Mouse (Mus musculus): ENCODE results near the gene Spata25. TPM values are rescaled to one million over a fixed set of nuclear protein-coding genes. Genes with fewer than 3 reads are reported as not detected.
"Not testable (repeated sequence)": the region's sequence is repeated elsewhere in the genome, so short reads cannot be mapped to it uniquely, and the experiment has no call there.

Spata25 gene
- 0.17 and 0.85 TPM in 2 replicates for polyA plus RNA-seq (2015; fragmentation: Nextera tagmentation; extraction: Ambion mirVana)

DNA sequence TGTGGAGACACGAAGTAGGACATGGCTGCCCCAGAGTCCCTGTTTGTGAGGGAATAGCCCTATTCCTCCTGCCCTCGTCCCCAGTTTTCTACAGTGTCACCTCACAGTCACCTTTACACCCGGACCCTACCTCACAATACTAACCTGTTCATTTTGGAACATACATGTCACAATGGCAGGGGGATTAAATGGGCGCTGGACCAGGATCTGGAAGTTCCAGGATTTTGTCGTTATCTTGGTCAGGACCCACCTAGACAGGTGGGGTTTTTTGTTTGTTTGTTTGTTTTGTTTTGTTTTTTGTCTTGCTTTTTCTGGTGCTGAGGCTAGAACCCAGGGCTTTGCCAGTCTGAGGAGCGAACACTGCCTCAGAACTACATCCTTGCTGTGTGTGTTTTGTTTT lies at the start of gene Spata25:
Spata25 (minus strand) TSS at position 101 of the 400 bp plus-strand sequence.
- no peak for DNase-seq (ENCODE audit: low spot score)

- DNase-seq (ENCODE audit: low spot score): not testable (repeated sequence)
These were observed 49.3 kb upstream of the Spata25 start for GRCm38 (mm10) chr2:164877376-164878215.

GRCm38 (mm10) chr2:164875648-164876047 lies 47.3 kb upstream of the Spata25 start:
- not testable (repeated sequence) for DNase-seq (ENCODE audit: low spot score)

DNA sequence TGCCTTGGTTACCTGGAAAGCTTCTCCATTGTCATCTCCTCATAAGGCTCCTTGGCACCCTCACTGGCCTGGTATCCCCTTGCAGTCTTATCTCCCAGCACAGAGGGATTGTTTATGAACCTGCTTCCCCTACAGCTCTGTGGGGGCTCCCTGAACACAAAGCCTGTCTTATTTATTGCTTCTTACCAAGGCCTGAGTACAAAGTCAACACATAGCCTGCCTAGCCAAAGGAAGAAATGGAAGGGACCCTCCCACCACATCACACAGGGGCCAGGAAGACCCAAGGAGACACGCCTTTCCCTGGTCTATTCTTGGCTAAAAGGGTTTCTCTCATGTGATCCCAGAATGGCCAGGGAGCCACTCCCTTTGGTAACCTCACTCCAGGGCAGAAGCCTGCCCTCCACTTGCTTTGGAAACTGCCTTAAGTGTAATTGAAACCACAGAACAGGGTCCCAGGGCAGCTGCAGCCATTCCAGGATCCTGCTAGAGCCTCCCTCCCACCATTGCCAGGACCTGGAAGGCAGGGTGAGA lies 46.0 kb upstream of the Spata25 start:
- DNase-seq (ENCODE audit: low spot score): no peak

GRCm38 (mm10) chr2:164873621-164874020 lies 45.3 kb upstream of the Spata25 start:
- no peak for DNase-seq (ENCODE audit: low spot score)

DNA sequence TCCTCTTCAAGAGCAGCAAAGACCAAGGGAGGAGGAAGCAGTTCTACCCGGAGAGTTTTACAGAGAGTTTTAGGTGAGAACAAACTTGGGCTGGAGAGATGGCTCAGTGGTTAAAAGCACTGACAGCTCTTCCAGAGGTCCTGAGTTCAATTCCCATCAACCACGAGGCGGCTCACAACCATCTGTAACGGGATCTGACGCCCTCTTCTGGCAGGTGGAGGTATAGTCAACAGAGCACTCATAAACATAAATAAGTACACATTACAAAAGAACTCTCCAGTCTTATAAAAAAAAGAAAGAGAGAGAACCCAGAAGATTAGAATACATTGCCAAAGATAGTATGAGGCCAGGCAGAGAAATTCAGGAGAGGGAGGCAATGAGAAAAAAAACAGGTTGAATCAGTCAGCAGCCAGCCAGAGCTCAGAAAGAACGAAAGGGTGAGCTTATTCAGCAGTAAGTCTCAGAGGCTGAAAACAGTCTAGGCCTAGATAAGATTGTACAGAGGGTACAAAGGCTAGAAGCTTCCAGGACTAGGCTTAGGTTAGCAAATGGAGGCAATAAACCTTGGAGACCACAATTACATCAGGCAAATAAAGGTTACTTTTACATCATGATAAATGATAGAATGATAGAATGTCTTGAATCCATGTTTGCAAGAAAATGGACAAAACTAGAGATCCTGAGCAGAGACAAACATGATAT lies 43.4 kb upstream of the Spata25 start:
- DNase-seq (ENCODE audit: low spot score): no peak

GRCm38 (mm10) chr2:164868491-164868890 lies 40.2 kb upstream of the Spata25 start:
- no peak for DNase-seq (ENCODE audit: low spot score)

- DNase-seq (ENCODE audit: low spot score): peak; percentile 26
These were observed 39.2 kb upstream of the Spata25 start for GRCm38 (mm10) chr2:164867566-164867965.

- DNase-seq (ENCODE audit: low spot score): no peak
These were observed 38.6 kb upstream of the Spata25 start for GRCm38 (mm10) chr2:164866741-164867551.

DNA sequence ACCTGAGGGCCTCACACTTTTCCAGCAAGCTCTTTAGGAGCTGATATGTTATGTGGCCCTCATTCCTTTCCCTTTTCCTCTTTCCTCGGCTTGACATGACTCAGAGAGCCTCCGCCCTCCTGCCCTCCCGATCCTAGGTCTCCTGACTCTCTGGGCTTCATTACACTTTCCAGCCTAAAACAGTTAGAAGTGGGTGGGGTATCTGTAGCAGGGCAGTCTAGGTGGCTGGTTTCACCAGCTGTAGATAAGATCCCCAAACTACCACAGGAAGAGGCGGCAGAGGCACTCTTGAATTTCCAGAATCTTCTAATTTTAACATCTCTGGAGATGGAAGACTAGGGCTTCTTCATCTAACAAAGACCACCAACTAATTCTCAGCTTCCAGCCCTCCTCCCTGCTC lies 36.3 kb upstream of the Spata25 start:
- DNase-seq (ENCODE audit: low spot score): no peak

DNA sequence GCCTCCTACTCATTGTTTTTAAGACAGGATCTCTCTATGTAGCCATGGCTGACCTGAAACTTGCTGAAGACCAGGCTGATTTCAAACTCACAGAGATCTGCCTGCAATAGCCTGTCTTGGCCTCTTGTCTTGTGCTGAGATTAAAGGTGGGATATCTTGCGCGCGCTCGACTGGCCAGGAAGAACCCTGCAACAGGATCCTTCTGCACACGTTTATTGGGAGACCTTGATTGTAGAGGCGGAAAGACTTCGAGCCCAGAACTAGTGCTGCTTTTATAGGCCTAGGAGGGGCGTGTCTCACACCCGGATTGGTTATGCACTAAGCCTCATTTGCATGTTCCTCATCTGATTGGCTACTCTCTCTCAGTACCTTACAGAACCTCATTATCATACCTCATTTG lies 35.1 kb upstream of the Spata25 start:
- not testable (repeated sequence) for DNase-seq (ENCODE audit: low spot score)

DNA sequence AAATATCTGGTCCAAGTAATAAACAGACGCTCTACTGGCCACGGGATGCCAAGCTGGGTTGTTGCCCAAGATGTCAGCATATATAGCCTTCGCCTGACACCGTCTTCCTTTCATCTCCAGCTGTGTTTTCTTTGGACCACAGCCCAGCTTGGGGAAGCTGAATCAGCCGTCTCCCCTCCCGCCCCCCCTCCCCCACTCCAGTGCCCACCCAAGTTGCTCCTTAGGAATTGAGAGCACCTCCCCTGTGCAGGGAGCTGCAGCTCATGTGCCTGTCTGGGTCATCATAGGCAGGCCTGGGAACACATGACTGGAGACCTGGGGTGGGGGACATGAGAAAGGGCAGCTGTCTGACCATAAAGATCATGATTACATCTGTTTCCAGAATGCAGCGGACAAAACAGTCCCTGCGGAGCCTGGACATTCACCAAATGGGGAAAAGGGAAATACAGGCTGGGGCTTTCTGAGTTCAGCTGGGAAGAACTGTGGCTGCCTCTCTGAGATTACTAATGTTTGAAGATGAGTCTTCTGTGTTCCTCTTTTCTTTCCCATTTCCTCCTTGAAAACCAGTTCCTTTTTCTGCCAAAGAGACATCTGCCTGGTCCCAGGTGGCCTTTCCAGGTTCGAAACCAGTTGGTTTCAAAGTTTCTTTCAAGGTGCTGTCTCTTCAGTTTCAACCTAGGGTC lies 34.0 kb upstream of the Spata25 start:
- DNase-seq (ENCODE audit: low spot score): no peak

DNA sequence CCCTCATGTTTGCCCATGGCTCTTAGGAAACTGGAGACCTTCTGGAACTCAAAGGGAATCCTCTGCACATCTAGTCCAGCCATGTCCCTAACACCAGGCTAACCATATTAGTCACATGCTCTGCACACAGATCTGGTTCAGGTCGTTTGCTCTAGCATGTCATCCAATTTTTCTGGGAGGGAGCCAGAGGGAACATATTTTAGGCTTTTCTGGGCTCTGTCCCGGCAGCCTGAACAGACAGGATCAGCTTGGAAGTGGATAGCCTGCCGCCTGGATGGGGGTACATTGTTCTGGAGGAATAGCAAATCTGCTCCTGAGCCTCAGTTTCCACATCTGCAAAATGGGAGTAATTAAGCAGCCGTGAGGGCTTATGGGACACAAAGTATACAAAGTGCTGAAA lies 32.8 kb upstream of the Spata25 start:
- no peak for DNase-seq (ENCODE audit: low spot score)

DNA sequence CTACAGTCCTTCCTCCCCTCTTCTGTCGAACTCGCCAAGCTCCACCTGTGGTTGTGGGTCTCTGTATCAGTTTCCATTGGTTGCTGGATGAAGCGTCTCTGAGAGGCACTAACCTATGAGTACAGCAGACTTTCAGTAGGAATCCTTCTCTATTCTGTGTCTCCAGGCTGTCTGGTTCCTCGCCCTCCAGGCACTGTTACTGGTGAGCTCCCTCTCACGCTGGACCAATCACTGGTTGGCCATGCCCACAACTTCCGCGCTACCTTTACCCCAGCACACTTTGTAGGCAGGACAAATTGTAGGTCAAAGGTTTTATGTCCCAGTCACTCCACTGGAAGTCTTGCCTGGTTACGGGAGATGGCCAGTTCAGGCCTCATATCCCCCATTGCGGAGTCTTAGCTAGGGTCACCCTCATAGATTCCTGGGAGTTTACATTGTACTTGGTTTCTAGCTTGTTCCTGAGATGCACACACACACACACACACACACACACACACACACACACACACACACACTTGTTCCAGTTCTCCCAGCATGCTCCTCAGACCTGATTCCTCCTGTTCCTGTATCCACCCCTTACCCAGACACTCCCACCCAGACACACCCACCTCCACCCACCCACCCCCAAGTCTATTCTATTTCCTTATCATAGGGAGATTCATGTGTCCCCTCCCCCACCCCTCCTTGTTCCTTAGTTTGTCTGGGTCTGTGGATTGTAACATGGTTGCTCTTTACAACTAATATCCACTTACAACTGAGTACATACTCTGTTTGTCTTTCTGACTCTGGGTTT lies 31.5 kb upstream of the Spata25 start:
- no peak for DNase-seq (ENCODE audit: low spot score)

- DNase-seq (ENCODE audit: low spot score): no peak
These were observed 30.8 kb upstream of the Spata25 start for GRCm38 (mm10) chr2:164859155-164859554.

GRCm38 (mm10) chr2:164857842-164858553 lies 29.7 kb upstream of the Spata25 start:
- DNase-seq (ENCODE audit: low spot score): no peak

- peak; percentile 50 for DNase-seq (ENCODE audit: low spot score)
These were observed 28.9 kb upstream of the Spata25 start, which contains the start of gene Pltp for GRCm38 (mm10) chr2:164857101-164857821. Gene Pltp (minus strand): TSS chr2:164857711.

DNA sequence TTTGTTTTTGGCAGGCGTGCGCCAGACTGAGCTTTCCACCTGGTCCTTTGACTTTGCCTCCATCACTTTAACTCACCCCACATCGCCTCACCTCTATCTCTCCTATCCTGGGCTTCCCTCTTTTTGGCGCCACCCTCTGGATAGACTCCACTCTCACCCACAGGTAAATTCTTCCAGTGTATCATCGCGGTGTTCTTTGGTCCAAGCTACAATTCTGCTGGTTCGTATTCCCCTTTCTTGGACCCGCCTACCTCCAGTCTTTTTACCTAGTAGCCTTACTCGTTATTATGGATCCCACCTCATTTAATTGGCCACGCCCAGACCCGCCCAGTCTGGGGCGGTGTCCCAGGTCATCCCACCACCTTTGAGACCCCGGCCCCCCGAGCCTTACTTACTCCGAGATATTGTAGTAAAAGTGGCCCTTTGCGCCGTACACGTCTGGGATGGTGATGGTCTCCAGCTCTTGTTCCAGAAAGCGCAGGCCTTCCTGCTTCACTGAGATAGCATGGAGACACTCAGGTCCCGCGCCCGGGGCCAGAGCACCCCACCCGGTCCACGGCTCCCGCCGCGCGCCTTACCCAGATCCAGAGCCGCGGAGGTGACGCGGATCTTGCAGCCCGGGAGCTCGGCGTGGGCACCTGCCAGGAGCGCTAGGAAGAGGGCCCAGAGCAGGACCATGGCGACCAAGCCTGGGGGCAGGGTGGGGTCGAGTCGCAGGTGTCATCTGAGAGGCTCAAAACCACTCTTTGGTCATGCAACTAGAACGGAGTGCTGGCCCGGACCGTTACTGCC lies 28.2 kb upstream of the Spata25 start:
- no peak for DNase-seq (ENCODE audit: low spot score)
